Mouse (Mus musculus): ENCODE results near the gene Rras2.

Gene Rras2

DNA sequence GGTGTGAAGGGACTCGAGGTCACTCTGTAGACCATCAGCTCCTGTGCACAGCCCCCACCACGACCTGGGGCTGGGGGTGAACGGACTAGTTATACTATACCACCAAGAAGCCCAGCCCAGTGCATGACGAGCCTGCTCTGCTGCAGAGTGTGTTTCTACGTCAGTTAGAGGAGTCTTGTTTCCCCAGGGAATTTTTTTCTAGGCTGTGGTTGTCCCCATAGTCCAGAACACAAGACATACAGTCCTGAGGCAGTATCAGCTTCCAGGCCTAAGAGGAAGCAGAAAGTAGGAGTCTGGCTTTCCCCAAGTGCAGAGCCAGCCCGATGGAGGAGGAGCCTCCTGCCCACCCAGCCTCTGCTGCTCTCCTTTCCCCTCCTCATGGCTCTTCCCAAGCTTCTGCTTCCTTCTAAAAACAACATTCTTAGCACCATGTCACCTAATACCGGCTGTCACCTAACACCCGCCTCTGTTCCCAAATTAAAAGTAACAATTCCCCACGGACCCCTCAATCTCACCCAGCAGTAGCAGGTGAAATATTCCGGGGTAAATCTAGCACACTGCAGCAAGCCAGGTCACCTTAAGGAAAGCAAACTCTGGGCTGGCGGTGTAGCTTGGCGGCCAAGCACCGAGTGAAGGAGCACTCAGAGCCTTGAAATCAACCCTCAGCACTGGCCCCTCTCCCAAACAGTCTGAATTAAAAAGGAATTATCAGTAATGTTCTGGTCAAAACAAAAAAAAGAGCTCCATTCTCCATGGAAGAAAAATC is 45.5 kb downstream of the Rras2 start:
- no peak for DNase-seq (ENCODE audit: low read depth)

DNA sequence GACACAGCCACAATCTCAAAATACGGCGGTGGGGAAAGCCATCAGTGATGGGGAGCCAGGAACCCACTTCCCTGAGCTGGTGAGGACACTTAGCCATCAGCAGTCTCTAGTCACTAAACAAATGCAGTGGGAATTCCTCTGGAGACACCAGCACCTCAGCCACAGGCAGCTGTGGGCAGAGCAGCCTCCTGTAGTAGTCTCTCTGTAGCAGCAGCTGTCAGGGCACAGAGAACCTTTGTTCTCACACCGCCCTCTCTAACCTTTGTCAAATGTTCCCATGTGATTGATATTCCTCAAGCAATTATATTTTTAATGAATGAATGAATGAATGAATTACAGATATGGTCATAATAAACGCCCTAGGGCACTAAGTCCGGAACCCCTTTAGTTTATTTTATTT is 46.2 kb downstream of the Rras2 start:
- no peak for DNase-seq (ENCODE audit: low read depth)

DNA sequence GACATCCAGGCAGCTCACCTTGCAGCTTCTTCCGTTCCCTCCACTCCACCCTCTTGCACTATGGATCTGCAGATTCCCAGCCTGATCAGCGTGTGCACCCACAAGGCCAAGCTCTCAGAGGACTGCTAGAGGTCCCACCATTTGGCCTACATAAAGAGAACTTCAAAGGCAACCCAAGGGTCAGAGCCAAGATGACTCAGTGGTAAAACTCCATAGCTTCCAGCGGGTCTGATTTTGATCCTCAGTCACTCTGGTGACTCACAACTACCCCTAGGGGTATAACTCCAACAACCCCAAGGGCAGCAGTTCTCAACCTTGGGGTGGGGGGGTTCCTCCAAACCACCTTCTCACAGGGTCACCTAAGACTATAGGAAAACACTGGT is 47.1 kb downstream of the Rras2 start:
- no peak for DNase-seq (ENCODE audit: low read depth)

DNA sequence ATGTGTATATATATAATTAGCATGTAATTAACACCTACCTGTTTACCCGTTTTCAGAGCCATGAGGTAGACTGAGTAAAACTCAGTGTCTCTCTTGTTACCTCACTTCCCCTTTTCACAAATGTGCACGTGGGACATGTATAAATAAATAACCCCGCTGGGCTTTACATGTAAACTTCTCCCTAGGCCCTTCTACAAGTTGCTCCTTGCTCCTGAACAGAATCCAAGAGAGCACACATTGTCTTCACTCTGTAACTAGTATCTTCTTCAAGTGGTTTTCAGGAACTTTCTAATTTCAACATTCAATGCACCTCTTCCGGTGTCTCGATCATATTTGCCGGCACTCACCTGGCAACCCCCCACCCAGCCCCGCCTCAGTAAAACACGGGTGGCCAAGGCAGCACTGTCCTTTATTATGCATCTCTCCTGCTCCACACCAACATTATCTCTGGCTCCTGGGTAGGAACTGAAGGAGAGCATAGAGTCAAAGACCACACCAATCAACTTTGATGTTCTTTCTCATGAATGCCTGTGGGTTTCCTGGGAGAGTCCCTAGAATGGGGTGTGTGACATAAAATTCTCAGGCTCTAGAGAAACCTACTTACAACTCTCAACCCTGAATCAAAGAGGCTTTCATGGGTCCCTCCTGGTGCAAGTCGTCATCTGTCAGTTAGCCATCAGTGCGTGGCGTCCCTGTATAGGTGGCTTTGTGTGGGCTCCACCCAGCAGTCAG is 47.7 kb downstream of the Rras2 start:
- DNase-seq (ENCODE audit: low read depth), result no peak

DNA sequence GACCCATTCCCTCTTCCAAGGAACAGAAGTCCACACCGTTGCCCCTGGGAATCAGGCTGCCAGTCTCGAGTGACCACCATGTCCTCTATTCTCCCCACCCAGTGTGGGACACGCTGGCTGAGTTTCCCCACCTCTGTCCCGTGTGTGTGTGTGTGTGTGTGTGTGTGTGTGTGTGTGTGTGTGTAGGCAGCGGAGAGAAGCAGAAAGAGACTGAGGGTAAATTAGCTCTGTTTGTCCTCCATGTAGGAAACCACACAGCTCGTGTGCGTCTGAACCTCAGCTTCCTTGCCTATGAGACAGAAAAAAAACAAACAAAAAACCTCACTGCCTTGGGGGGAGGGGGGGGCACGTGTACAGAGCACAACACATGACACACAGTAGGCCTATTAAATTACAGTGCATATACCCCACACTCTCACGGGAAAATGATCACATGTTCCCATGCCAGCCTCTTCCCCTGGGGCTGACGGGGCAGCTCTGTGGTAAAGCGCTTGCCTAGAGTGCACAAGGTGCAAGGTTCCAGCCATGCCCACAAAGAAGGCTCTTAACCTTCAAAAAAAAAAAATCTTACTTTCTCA is 48.5 kb downstream of the Rras2 start:
- DNase-seq (ENCODE audit: low read depth), result no peak

DNA sequence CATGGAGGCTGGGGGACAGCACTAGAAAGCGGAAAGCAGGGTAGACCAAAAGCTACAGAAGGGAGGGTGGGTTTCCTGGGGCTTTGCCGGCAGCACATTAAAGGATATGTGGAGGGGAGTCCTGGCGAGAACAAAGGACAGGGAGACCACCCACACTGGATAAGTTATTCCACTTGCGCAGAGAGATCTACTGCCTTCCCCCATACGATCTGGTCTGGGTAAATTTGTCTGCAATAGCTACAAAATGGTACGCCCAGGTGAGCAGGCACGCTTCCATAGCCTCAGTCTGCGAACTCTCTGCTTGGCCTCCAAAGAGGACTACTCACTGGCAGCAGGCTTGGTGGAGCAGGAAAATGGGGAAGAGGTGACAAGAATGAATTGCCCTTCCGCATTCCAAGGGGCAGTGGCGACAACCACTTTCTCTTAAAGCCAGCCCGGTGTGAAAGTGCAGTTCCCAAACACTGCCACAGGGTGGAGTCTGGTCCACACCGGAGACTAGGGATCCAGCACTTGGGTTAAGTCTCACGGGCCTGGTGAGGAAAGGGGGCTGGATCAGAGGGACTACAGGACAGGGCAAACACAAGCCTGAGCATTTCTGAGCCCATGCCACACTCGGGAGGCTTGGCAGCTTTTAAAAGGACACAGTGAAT is 50.9 kb downstream of the Rras2 start:
- DNase-seq (ENCODE audit: low read depth), result peak; percentile 86

DNA sequence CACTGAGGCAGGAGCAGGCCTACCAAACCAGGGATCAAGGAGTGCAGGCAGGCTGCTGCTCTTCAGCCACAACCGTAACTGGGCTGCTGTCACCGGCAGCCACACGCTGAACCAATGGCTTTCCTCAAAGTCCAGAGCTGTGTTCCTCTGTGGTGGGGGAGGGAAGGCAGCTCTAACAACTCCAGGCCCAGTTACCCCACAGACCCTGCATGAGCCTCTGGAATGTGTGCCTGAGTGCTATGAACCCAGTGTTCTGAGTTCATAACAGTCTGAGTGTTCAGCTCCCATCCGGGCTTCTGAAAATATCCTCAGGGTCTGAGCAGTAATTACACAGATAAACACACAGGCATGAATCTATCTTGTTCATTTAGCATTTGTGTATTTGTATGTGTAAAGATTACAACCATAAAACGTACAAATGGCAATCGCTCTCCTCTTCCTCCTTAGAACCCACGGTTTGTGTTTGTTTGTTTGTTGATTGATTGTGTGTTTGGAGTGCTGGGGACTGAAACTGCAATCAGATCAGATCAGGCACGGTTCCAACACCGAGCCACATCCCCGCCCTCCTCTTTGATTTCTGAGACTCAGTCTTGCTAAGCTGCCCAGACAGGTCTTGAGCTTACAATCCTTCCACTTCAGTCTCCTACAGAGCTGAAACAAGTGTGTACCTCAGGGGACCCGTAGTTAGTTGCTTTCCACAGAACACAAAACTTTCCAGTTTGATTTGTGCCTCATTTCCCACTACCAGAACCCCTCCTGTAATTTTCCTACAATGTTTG is 52.0 kb downstream of the Rras2 start:
- no peak for DNase-seq (ENCODE audit: low read depth)

DNA sequence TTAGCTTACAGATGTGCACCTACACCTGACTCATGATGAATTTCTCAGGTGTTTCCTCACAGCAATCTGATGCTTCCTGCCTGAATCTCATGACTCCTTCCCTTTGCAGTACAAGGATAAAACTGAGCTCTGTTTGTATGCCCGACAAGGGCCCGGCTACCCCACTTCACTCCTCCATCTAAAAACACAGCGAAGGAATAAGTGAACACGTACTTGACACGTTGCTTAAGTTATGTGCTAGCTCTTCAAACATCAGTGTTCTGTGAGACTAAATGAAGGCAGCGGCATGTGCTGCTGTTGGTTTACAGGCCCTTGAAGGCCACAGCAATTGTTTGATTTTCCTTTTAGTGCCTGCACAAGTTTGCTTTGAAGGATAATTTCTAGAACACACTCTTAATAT is 53.6 kb downstream of the Rras2 start:
- DNase-seq (ENCODE audit: low read depth), result no peak

DNA sequence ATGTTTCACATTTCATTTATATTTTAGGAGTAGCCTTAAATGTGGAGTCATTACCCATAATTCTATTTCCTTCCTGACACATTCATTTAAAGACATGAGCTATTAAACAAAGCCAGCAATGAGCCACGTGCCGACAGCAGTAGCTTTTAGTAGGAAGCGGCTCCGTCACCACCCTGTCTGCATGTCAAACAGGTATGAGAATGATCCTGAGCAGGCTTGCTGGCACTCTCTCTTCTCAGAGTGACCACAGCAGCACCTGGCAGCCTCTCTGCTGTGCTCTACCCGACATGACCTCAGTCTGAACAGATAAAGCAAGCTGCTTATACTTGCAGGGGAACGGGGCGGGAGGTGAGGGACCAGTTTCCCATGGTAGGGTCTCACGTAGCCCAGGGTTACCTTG is 54.0 kb downstream of the Rras2 start:
- DNase-seq (ENCODE audit: low read depth), result no peak

DNA sequence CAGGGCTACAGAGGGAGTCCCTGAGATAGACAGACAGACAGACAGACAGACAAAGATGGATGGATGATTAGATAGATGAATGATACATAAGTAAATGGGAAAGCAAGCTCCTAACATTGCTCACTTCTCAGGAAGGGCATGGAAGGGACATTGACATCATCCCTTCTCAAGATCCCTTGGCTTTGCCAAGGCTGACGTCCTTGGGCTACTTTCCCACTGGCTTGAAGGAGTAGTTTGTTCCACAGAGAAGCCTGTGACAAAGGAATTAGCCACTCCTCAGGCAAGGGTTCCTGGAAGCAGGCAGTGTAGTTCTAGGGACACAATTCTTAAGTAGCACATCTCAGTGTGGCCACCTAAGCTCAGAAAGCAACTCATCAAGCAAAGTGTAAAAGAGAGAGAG is 55.1 kb downstream of the Rras2 start:
- DNase-seq (ENCODE audit: low read depth), result no peak

DNA sequence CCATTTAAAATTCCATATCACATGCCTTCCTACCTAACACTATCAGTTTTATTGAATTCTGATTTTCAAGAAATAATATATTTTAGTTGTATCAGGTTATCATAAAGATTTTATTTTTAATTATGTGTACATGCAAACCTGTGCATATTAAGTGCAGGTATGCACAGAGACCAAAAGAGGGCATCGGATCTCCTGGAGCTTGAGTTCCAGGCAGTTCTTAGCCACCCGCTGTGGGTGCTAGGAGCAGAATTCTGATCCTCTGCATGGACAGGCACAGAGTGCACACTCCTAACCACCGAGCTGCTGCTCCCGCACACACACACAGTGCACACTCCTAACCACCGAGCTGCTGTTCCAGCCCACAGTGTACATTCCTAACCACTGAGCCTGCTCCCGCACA is 57.1 kb downstream of the Rras2 start:
- no peak for DNase-seq (ENCODE audit: low read depth)

DNA sequence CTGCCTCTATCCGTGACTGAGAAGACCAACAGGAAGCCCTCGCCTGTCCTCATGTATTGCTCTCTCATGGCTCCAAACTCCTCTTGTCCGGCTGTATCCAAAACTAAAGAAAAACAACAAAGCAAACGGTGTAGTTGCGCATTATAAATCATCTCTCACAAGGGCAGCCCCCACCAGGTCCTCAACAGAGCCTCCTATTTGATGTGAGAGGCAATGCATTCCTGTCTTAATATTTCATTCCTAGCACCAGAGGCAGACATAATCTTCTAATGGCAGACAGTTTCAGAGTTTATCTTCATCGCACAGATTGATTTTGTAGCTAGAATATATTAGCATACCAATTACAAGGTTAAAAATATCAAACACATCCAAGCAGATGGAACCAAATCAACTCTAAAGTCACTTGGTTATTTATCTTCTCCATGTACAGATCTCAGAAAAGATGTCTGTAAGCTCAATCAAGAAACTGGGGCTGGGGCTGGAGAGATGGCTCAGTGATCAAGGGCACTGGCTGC is 58.6 kb downstream of the Rras2 start:
- DNase-seq (ENCODE audit: low read depth), result no peak

DNA sequence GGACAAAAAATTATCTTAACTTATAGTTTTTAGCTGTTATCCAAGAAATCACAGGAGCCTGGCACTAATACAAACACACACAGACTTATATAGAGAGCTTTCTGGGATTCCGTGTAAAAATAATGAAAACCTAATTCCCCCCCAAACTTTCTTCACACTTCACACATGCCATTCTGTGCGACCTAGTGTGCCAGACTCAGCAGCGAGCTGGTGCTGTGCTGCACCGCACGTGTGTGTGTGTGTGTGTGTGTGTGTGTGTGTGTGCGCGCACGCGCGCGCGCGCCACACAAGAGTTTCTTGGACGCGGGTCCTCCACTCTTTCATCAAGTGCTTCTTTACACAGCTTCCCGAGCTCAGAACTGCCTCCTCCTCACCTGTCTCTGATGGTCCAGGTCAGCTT is 59.4 kb downstream of the Rras2 start:
- DNase-seq (ENCODE audit: low read depth), result no peak

DNA sequence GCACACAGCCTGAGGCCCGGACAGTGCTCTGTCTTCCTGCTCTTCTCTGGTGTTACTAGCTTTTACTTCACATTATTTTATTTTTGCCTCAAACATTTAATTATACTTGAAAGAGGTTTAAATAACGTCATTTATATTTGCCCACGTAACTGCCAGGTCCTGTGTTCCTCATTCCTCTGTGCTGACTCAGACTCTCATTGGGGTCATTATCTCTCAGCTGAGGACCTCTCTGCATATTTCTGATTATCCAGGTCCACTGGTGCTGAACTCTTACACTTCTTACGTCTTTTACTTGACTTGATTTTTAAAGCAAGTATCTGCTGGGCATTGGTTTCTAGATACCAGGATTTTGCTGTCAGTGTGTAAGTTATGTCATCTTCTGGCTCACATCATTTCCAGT is 63.9 kb downstream of the Rras2 start:
- no peak for DNase-seq (ENCODE audit: low read depth)

DNA sequence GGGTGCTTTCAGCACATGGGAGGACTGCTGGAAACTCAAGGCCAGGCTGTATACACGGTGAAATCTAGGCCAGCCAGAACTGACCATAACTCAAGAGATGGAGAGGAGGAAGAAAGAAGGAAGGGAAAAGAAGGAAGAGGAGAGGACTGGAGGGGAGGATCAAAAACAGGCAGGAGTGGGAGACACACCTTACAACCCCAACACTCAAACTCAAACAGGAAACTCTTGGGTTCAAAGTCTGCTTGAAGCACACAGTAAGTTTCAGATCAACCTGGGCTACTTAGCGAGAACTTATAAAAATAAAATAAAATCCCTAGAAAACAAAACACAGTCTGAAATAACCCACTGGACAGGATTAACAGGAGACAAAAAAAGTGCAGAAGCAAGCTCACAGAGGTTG is 71.8 kb downstream of the Rras2 start:
- DNase-seq (ENCODE audit: low read depth), result no peak

DNA sequence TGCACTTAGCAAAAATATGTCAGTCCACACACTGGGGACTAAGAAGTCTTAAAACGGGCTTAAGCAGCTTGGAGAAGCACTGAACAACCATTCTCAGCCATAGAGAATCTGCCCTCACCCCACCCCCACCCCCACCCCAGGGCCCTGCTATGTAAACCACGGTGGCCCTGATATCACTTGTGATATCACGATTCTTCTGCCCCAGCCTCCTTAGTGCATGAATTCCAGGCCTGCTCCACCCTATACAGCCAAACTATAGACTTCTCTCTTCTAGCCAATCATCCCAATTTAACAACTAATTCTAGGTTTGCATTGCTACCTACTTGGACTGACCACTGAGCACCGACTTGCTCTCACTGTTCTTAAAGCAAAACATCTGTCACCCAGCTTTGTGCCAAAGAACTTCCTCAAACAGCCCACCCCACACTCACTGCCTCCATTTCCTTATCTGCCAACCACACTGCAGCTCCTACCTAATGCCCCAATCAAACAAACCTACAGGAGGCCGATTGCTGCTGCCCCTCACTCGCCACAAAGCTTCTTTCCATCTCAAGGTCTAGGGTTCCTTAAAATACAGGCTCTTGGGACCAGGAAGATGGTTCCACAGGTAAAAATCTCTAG is 73.5 kb downstream of the Rras2 start:
- peak; percentile 16 for DNase-seq (ENCODE audit: low read depth)

DNA sequence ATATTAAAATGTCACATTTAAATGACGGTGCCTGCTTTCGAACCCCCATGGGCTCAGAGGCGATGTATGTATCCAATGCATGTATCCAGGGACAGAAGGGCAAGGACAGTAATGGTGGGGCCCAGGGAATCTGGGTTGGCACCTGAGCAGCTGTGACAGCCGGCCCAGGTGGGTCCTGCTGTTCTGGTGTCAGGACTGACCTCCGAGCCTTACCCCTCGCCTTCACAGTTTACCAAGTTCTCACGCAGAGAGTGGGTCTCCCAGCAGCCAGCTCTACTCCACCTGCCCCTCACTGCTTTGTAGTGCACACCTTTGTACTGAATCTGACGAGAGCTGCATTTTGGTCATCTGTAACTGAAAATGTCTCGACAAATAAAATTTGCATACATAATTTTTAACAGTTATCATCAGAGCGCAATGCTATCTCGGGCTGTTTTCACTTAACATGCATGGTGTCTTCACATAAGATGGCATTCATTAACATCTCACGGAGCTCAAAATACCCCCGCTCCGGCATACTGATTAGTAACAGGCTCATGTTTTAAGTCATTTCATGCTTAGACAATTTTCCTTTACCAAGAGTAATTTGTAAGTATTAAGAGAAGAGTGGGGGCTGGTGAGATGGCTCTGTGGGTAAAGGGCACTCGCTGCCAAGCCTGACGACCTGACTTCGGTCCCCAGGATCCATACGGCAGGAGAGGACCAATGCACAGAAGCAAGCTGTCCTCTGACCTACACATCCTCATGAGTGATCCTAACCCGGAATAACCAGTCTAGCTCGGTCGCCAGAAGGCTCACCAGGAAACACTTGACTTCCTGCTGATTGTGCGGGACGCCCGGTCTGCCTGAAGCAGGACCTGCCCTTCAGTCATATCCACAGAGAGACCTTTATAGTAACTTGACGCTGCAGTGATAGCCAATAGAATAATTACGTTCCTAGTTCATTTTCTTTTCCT is 74.3 kb downstream of the Rras2 start:
- no peak for DNase-seq (ENCODE audit: low read depth)

DNA sequence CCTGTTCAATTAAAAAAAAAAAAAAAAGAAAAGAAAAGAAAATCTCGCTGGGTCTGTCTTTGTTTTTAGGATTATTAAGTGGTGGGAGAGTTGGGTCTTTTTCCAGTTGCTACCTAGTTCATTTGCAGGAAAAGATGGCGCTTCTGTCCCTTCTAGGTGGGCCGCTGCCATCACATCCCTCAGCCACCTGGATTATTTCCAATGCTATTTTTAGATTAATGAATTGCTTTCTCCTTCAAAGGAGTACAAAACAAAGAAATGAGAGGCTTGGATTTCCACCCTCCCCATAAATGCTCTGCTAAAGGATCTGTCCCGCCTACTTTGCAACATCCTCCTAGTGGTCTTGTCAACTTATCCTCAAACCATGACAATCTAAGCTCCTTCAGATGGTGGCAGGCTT is 76.2 kb downstream of the Rras2 start:
- no peak for DNase-seq (ENCODE audit: low read depth)

DNA sequence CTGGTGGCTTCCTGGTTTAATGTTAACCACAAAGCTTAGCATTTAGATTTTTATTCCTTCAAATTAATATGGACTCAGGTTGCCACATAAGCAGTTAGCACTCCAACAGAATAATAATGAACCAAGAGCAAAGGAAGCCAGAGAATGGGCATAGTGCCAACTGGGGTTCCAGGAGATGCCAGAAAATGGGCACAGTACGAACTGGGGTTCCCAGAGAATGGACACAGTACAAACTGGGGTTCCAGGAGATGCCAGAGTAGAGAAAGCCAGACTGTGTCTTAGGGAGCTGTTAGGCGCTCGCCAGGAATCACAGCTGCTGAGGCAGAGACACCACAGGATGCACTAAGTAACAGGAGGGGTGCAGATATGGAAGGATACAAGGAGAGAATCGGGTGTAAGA is 80.3 kb downstream of the Rras2 start:
- no peak for DNase-seq (ENCODE audit: low read depth)

DNA sequence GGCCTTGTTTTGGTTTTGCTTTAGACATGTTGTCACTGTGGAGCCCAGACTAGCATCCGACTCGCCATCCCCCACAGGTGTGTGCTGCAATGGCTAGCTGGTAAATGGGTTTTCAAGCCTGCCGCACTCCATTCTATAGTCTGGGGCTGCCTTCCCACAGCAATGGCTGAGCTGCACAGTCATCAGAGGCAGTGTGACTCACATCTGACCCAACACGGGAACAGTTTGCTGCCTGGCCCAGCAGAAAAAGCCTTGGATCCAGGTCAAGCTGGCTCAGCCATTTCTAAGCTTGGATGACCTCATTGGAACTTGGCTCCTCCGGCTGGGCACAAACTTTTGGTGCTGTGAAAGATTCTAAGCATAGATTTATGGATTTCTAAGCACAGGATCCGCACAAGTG is 88.0 kb downstream of the Rras2 start:
- no peak for DNase-seq (ENCODE audit: low read depth)

All from c-Kit-positive CD71-negative TER-119-negative erythroid progenitor cells, embryonic 14.5 days (primary cell).